Mouse (Mus musculus) activated CD4-positive, CD25-positive, alpha-beta regulatory T cell (primary cell): ENCODE results near the gene Zfp626. TPM values are rescaled to one million over a fixed set of nuclear protein-coding genes. Genes with fewer than 3 reads are reported as not detected.

Source experiments
- polyA plus RNA-seq, 2 experiments: library from polyadenylated mRNA; unstranded; fragments of 100-300 nt; shearing (Covaris generic); gene quantifications; one replicate each; pipeline ENCODE4 v1.2.1; 2017

The Zfp626 gene
- 1 to 10 TPM; 2.7 to 3.4 TPM for polyA plus RNA-seq

DNA sequence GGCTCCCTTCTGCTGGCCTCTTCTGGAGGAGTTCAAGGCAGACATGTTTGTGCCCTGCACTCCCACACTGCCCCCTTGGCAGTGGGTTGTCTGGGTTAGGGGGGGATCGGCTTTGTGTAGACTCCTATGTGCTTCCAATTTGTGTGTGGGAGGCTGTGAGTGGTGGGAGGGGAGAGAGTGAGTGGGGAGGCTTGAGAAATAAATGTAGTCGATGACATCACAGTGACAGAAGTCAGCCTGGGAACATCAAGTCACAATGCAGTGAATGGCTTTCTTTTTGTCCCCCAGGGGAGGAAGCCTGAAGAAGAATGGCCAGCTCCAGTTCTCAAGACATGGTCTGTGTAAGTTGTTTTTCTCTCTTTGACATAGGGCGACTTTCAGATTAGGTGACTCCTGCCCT, at the start of gene Zfp626:
Zfp626 (plus strand) TSS at position 301 of the 400 bp plus-strand sequence.

GRCm38 (mm10) chr7:27838323-27839249, 31.6 kb downstream of the Zfp626 start, which contains the start of gene Zfp59:
Gene Zfp59, plus strand, starts transcription at chr7:27838607.

DNA sequence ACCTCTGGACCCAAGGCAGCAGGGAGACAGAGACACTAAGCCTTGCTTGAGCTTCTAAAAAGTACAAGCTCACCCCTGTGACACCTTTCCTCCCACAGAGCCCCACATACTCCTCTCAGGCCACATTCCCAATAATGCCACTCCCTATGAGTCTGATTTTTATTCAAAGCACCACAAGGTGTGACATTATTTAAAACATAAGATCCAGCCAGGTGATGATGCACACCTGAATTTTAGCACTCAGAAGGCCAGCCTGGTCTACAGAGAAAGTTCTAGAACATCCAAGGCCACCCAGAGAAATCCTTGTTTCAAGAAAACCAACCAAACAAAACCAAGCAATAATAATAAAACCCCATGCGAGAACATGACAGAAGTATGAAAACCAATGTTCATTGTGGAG, 50.2 kb downstream of the Zfp626 start, which contains the start of gene Zfp607a:
Zfp607a (plus strand) TSS at position 301 of the 400 bp plus-strand sequence.

Other genes starting within 250 kb of the Zfp626 start
- gene Akt2, start 215.6 kb upstream of the Zfp626 start, polyA plus RNA-seq = 10 to 100 TPM; 63.3 to 82.1 TPM
- not detected for gene Ttc9b, start 153.3 kb upstream of the Zfp626 start, polyA plus RNA-seq
- 10 to 100 TPM; 13.9 to 19.1 TPM for gene Map3k10, start 132.6 kb upstream of the Zfp626 start, polyA plus RNA-seq
- 1 to 10 TPM in 1 of 2 experiments, under 1 TPM in 1; 0.95 to 7.4 TPM for gene Zfp607b, start 117.9 kb upstream of the Zfp626 start, polyA plus RNA-seq
- gene Zfp60, start 75.8 kb upstream of the Zfp626 start, polyA plus RNA-seq = 10 to 100 TPM in 1 of 2 experiments, 1 to 10 TPM in 1; 9.8 to 13.4 TPM
- 1 to 10 TPM; 5.1 to 6.4 TPM for gene Zfp59, start 31.4 kb downstream of the Zfp626 start, polyA plus RNA-seq
- 10 to 100 TPM in 1 of 2 experiments, 1 to 10 TPM in 1; 8.7 to 10.5 TPM for gene Zfp607a, start 50.3 kb downstream of the Zfp626 start, polyA plus RNA-seq
- 1 to 10 TPM; 3.7 to 9.5 TPM for gene Zfp974, start 122.3 kb downstream of the Zfp626 start, polyA plus RNA-seq
- 10 to 100 TPM in 1 of 2 experiments, 1 to 10 TPM in 1; 9.6 to 11.9 TPM for gene Zfp780b, start 172.0 kb downstream of the Zfp626 start, polyA plus RNA-seq
- 1 to 10 TPM; 5.8 to 5.9 TPM for gene Zfp850, start 206.9 kb downstream of the Zfp626 start, polyA plus RNA-seq
- 100 to 1,000 TPM; 194 to 235 TPM for gene Psmc4, start 242.9 kb downstream of the Zfp626 start, polyA plus RNA-seq